Mouse (Mus musculus): ENCODE measurements around the gene Piezo1.

- TF ChIP-seq CTCF (IDR thresholded peaks at IDR 0.05; ENCODE audit: low read depth), result no peak
- no peak for TF ChIP-seq EP300 (IDR thresholded peaks at IDR 0.05; ENCODE audit: low read depth)
Measured at GRCm38 (mm10) chr8:122600666-122601065, 49.5 kb upstream of the Piezo1 start.
